Mouse (Mus musculus) embryonic facial prominence, embryonic 15.5 days (tissue): ENCODE data around the gene Zfyve26. TPM values are rescaled to one million over a fixed set of nuclear protein-coding genes. Genes with fewer than 3 reads are reported as not detected.
"Not testable (repeated sequence)": the region's sequence is repeated elsewhere in the genome, so short reads cannot be mapped to it uniquely, and the experiment has no call there.

ENCODE experiments used
- ATAC-seq: fragments of 200-750 bp; cut with Nextera tagmentation; 2 replicates; pipeline ENCODE4 v1.8.0; 2017; ENCODE audit warnings: low read depth, moderate TSS enrichment; ENCODE audit not compliant: insufficient number of reproducible peaks, low FRiP score, low TSS enrichment
- H3K27ac ChIP-seq: fragments of 300-500 bp; sonication (generic); replicated peaks from 2 replicates; pipeline ENCODE4 v1.5.1; 2015; ENCODE audit warnings: mild to moderate bottlenecking, inconsistent platforms
- H3K27me3 ChIP-seq: fragments of 300-500 bp; sonication (generic); 2 replicates; pipeline ENCODE4 v1.6.1; 2015; ENCODE audit warnings: inconsistent platforms
- H3K36me3 ChIP-seq: fragments of 300-500 bp; sonication (generic); 2 replicates; pipeline ENCODE4 v1.6.1; 2015; ENCODE audit warnings: mild to moderate bottlenecking, inconsistent platforms
- H3K4me1 ChIP-seq: fragments of 300-500 bp; sonication (generic); 2 replicates; pipeline ENCODE4 v1.6.1; 2015; ENCODE audit warnings: inconsistent platforms
- H3K4me2 ChIP-seq: fragments of 300-500 bp; sonication (generic); replicated peaks from 2 replicates; pipeline ENCODE4 v1.6.1; 2015; ENCODE audit warnings: mild to moderate bottlenecking, inconsistent platforms
- H3K4me3 ChIP-seq: fragments of 300-500 bp; sonication (generic); replicated peaks from 2 replicates; pipeline ENCODE4 v1.5.1; 2015; ENCODE audit warnings: mild to moderate bottlenecking, inconsistent platforms
- H3K9ac ChIP-seq: fragments of 300-500 bp; sonication (generic); 2 replicates; pipeline ENCODE4 v1.6.1; 2015; ENCODE audit warnings: inconsistent platforms
- H3K9me3 ChIP-seq: fragments of 300-500 bp; sonication (generic); replicated peaks from 2 replicates; pipeline ENCODE4 v1.6.1; 2016; ENCODE audit warnings: inconsistent platforms
- WGBS: fragments of 180-500 bp; shearing (Covaris S2); methylation state at CpG from one replicate; pipeline ENCODE4 v1.1.7; 2015; 5-methylcytosine and 5-hydroxymethylcytosine counted together
- polyA plus RNA-seq: library from polyadenylated mRNA; unstranded; fragments of >200 nt; fragmentation: Nextera tagmentation; extraction: Ambion mirVana; gene quantifications from 2 replicates; pipeline ENCODE4 v1.2.1, GENCODE M21; 2015

Zfyve26 gene
- polyA plus RNA-seq, 1 experiment from 2014 or later, result 11.6 TPM

DNA sequence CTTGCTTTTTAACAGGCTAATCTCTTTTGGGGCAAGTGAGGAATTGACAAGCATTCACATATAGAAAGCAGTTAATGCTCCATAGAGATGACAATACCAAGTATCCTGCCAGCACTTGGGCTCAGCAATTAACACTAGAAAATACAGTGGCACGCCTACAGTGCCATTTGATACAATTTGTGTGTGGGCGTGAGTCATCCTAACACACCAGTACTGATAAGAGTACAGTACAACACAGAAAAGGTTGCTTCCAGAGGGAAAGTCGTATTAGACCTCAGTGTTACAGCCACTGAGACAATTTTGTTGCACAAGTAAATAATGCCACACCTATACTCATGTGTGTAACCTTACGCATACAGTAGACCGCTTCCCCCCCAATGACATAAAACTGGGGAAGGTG, 99.0 kb downstream of the Zfyve26 start:
- Histone ChIP-seq H3K9me3 (no peaks in the 10 kb centered on the region), H3K27me3 (no peaks in the 10 kb centered on the region), H3K4me3 (no peak overlapping the region), H3K36me3 (no peaks in the 10 kb centered on the region), H3K4me2 (no peak overlapping the region), H3K27ac (no peak overlapping the region), H3K4me1 (peaks cover under 1% of the 10 kb centered on the region; the same call in 1 of the 2 replicates), H3K9ac (no peak overlapping the region)
- 84% methylated on average over 5 of the region's 5 CpGs for WGBS
- no peak for ATAC-seq

DNA sequence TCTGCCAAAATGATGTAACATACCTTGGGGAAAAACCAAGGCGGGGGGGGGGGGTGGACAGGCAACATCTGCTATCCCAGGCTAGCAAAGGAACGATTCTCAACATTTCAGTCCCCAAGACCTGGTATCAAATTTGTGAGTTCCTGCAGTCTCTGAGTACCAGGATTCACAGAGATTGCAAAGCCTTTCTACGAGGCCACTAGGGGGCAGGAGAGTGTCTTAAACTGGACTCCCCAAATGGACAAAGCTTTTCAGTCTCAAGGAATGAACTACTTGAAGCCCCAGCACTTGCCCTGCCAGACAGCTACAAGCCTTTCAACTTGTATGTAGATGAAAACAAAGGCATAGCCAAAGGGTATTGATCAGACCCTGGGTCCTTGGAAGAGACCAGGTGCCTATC, 102.7 kb downstream of the Zfyve26 start:
- WGBS, result 6% methylated on average over 3 of the region's 3 CpGs
- Histone ChIP-seq H3K4me3 (no peak overlapping the region), H3K4me2 (no peak overlapping the region), H3K36me3 (peaks cover 1% of the 10 kb centered on the region), H3K27ac (no peak overlapping the region), H3K9ac (no peak overlapping the region), H3K27me3 (no peaks in the 10 kb centered on the region), H3K9me3 (no peaks in the 10 kb centered on the region), H3K4me1 (peaks cover 18% of the 10 kb centered on the region)
- ATAC-seq, result no peak

- Histone ChIP-seq H3K9ac (peak within 1 kb of the TSS; percentile 21), H3K27ac (peak within 1 kb of the TSS; percentile 48; the same call in 1 of the 2 replicates), H3K4me1 (peaks cover 18% of the 10 kb centered on the region), H3K4me2 (peak within 1 kb of the TSS; percentile 74), H3K36me3 (peaks cover 14% of the 10 kb centered on the region), H3K9me3 (no peaks in the 10 kb centered on the region), H3K4me3 (peak within 1 kb of the TSS; percentile 56), H3K27me3 (no peaks in the 10 kb centered on the region)
- no peak for ATAC-seq
- WGBS, result 52% methylated on average over 6 of the region's 6 CpGs
Measured at GRCm38 (mm10) chr12:79192193-79192592, 103.9 kb downstream of the Zfyve26 start, which contains the start of gene Rdh11. Rdh11 (minus strand) TSS chr12:79192293.

DNA sequence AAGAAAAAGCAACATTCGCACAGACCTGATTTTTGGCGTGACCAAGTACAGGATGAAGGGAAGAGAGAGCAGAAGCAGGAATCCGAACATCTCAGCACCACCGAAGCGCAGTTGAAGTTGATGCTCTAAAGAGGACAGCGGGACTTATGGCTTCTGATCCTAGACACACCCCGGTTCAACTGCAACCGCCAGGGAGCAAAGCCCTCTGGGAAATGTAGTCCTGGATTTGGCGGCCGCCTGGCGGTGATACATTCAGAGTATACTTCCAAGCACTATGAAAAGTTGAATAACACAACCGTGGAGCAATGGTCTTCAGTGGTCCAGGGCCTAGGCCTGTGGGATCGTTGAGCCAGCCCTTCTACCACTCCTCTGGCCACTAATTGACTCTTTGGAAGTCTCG, 104.4 kb downstream of the Zfyve26 start:
- Histone ChIP-seq H3K9ac (peak overlapping the region; percentile 21), H3K4me3 (peak overlapping the region; percentile 56), H3K9me3 (no peaks in the 10 kb centered on the region), H3K4me1 (peaks cover 18% of the 10 kb centered on the region), H3K36me3 (peaks cover 19% of the 10 kb centered on the region), H3K4me2 (peak overlapping the region; percentile 74), H3K27ac (0 out of 2 replicates have a peak overlapping the region, but pooled peaks have one; percentile 48), H3K27me3 (no peaks in the 10 kb centered on the region)
- WGBS, result 3% methylated on average over 14 of the region's 14 CpGs
- peak; percentile 88 for ATAC-seq

- peaks cover 18% of the 10 kb centered on the region for H3K4me1 ChIP-seq
- H3K36me3 ChIP-seq, result peaks cover 25% of the 10 kb centered on the region
- H3K27ac ChIP-seq, result peak overlapping the region; percentile 48; the same call in 1 of the 2 replicates
- peak overlapping the region; percentile 74 for H3K4me2 ChIP-seq
- under 1% methylated on average over 18 of the region's 18 CpGs for WGBS
- peak overlapping the region; percentile 56 for H3K4me3 ChIP-seq
- ATAC-seq, result peak; percentile 86
- H3K9me3 ChIP-seq, result no peaks in the 10 kb centered on the region
- peak overlapping the region; percentile 21 for H3K9ac ChIP-seq
- H3K27me3 ChIP-seq, result no peaks in the 10 kb centered on the region
Measured at GRCm38 (mm10) chr12:79190931-79191673, 105.0 kb downstream of the Zfyve26 start.

- H3K9me3 ChIP-seq, H3K27me3 ChIP-seq, H3K27ac ChIP-seq, ATAC-seq, H3K4me1 ChIP-seq, H3K4me3 ChIP-seq, H3K4me2 ChIP-seq, H3K9ac ChIP-seq: not testable (repeated sequence)
- WGBS, result 88% methylated on average over 4 of the region's 6 CpGs
- H3K36me3 ChIP-seq, result peaks cover 64% of the 10 kb centered on the region
Measured at GRCm38 (mm10) chr12:79185160-79185559, 110.9 kb downstream of the Zfyve26 start.

Other genes starting within 250 kb of the Zfyve26 start
- gene Pigh, start 206.7 kb downstream of the Zfyve26 start, polyA plus RNA-seq, result 32.6 and 34.8 TPM in 2 replicates
- gene Arg2, start 165.5 kb downstream of the Zfyve26 start, polyA plus RNA-seq, result 5.5 and 7.4 TPM in 2 replicates
- 98.3 and 107 TPM in 2 replicates for gene Vti1b, start 123.6 kb downstream of the Zfyve26 start, polyA plus RNA-seq
- gene Rdh11, start 104.0 kb downstream of the Zfyve26 start, polyA plus RNA-seq, result 23.7 and 24.8 TPM in 2 replicates
- 20.5 and 22.0 TPM in 2 replicates for gene Rdh12, start 87.4 kb downstream of the Zfyve26 start, polyA plus RNA-seq
- 6.3 and 7.3 TPM in 2 replicates for gene Rad51b, start 978 bp upstream of the Zfyve26 start, polyA plus RNA-seq